Mouse (Mus musculus) kidney, adult 9 months (tissue): ENCODE measurements around the gene Xrcc5.
A peak's percentile ranks its signal among the peaks of the same experiment; 100 is the strongest.

ENCODE experiments used
- DNase-seq: peaks from one replicate; pipeline ENCODE4 v3.0.0; 2022

Gene Xrcc5

DNA sequence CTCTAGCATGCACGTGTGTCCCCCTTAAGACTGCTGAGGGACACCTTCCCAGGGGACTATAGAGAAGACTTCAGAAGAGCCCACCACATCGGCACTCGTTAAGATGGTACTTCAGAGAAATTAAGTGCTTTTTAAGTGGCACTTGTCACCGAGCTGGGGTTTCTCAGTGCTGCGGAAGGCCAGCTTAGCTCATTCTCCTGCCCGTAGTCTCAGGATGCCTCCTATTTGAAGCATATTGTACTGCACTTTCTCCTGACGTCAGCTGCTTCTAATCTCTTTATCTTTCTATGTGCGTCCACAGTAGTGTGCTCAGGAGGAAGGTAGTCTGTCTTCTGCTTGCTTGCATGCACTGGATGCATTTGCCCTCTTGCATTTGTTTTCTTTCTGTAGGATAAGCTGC lies 9.2 kb downstream of the Xrcc5 start:
- DNase-seq: no peak

DNA sequence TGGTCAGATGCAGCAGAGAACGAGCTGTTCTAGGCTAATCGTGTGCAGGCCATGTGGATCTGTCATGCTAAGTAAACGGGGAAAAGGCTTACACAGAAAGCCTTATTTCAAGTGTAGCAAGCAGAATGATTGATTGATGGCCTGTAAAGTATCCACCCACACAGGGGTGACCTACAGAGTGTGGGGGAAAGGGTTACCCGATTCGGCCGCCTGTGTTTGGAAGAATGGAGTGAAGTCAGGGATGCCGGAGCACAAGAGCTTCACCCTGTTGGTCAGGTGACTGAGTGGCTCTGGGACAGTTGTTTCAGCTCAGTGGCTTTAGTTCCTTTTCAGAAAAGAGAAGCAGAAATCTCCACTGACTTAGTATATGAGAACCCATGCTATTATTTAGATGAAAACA lies 9.7 kb downstream of the Xrcc5 start:
- DNase-seq: no peak

DNA sequence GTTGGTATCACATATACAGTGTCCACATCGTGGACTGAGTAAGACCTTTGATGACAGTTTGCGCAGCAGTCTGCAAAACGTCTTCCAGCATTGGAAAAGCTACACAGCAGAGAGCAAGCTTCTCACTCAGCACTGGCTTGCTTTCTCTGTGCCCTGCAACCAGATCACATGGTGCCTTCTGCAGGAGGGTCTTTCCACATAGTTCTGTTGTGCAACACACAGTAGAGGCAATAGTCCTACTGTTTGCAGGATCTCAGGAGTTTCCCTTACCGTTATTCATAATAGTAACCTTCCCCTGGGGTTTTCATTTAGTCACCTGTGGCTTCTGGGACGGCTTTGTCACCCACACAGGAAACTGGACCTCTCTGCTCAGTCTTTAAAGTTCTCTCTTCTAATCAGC lies 13.5 kb downstream of the Xrcc5 start:
- no peak for DNase-seq

DNA sequence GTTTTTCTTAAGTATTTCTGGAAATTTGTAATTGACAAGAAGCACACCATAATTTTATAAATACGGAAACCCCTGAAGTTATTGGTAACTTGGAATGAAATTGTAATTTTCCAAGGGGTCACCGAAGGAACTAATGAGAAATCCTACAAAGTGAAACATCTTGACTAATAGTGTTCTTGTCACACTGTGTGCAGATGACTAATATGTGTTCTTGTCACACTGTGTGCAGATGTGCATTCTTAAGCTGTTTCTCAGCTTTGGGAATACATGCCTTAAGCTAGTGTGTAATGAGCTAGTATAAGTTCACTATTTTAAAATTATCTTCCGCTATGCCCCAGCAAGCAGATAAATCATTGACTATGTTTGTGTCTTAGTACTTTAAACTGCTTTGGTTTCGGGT lies 16.0 kb downstream of the Xrcc5 start:
- DNase-seq: peak; percentile 47

DNA sequence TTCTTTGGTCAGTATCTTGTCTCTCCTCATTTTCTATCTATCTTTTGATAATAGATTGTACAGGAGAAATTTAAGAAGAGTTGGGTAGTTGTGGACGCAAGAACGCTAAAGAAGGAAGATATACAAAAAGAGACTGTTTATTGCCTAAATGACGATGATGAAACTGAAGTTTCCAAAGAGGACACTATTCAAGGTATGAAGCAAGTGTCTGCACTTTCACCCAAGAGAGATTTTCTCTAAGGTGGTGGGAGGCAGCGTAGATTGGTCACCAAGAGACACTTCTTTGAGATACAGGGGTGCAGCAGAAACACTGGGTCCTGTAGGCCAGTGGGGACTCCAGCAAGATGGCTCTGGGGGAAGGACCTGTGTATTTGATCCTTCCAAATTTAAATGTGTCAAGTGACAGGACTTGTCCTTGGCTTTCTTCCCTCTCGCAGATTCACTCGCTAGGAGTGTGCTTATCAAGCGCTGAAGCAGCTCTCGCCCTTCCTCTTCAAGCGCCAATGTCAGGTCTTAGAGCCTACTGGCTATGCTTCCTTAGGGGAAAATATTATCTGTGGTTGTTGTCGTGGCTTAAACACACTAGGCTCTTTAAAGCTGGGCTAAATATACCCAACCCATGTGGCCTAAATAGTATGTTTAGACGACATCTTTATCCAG lies 19.1 kb downstream of the Xrcc5 start:
- DNase-seq: no peak

DNA sequence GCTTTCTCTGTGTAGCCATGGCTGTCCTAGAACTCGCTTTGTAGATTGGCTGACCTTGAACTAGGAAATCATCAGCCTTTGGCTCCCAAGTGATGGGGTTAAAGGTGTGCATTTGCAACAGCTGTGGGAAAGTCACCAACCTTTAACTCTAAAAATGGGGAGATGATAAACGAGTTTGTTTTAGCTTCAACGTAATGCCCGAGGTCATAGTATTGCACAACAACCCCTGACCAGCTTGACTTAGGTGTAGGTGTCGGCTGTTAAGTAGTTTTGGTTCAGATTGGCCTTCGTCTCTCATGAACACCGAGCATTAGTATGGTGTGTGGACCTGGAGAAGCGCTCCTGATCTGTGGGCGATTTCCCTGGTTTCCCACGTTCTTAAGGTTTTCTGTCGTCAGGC lies 27.6 kb downstream of the Xrcc5 start:
- no peak for DNase-seq

DNA sequence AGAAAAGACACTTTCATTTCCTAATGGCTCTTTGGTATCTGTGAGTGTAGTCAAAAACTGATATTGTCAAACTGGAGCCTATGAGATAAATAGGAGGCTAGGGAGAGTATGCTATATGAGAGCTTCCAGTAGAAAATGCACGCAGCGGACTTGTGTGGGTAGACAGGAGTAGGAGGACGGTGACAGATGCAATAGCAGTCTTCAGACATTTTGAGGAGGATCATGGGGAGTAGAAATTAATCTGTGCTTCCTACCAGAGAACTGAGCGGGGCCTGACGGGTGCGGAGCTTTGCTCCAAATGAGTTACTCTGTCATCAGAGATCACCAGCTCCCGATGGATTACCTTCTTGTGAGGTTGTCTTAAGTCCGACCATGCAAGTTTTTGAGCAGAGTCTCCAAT lies 29.6 kb downstream of the Xrcc5 start:
- no peak for DNase-seq

DNA sequence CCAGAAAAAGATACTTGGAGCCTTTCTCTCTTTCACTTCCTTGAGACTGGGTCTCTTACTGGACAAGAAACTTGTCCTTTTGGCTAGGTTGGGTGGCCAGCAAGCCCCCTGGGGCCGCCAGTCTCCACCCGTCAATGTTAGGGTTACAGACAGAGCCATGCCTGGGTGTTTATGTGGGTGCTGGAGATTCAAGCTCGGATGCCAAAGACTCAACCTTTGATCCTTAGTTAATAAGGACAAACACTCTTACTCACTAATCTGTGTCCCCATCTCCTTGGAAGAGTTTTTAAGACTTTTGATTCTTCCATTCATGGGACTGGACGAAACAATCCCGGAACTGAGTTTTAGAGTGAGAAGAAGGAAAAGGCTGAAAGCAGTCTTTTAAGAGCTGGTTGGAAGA lies 31.1 kb downstream of the Xrcc5 start:
- DNase-seq: peak; percentile 70

DNA sequence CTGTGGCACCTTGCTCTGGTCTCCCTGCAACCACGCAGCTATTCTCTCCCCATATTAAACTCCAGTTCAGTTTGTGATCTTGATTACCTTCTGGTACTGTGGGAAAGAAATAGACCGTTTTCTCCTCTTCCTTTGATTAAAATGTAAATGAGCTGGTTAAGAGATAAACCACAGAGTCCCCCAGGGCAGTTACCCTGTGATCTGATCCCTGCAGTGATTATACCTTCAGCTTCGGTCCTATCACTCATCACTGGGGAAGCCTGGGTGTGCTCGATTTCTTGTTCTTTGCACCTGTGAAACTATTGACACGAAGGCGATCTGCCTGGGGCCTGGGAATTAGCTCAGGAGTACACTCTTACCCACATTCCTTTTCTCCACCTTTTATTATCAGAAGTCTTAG lies 40.7 kb downstream of the Xrcc5 start:
- DNase-seq: no peak

DNA sequence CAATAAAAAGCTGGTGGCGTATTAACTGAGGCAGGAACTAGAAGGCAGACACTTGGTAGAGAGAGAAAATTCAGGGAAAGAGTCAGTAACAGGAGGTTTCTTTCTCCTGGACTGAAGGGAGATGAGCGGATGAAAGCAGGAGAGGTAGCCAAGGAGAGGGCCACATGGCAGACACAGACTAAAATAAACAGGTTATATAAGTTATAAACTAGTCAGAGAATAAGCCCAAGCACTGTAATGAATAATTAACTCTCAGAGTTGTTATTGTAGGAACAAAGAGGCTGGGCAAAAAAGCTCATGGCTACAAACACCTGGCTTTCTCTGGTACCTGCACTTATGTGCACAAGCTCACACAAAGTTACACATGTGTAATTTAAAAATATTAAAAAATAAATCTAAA lies 47.6 kb downstream of the Xrcc5 start:
- DNase-seq: peak; percentile 66

DNA sequence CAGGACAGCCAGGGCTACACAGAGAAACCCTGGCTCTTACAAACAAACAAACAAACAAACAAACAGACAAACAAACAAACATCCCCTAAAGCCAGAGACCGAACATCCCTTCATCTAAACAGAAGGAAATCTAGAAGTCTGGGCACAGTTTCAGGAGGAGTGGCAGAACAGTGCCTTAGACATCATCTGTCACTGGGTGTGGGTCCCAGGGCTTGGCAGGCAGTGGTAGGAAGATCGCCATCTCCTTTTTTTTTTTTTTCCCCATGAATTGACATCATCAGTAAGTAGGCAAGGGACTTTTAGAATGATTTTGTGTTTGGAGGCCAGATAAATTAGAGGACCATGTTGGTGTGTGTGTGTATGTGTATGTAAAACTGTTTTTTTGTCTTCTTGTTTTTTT lies 51.0 kb downstream of the Xrcc5 start:
- no peak for DNase-seq

DNA sequence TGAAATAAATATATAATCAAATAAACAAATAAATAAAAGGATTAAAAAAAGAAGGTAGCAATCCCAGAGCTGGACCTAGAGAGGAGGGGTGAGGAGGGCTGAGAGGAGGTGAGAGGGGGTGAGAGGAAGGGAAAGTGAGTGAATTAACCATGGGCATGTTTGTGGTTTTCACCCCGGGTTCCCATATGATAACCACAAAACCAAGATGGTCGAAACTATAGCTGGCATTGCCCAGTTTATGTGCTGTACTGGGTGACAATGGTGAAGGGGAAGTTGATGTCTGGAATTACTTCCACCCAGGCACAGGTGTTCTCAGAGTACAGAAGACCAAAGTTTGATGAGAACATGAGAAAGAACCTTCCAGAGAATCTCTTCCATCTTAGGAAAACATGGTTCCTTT lies 52.2 kb downstream of the Xrcc5 start:
- DNase-seq: no peak

DNA sequence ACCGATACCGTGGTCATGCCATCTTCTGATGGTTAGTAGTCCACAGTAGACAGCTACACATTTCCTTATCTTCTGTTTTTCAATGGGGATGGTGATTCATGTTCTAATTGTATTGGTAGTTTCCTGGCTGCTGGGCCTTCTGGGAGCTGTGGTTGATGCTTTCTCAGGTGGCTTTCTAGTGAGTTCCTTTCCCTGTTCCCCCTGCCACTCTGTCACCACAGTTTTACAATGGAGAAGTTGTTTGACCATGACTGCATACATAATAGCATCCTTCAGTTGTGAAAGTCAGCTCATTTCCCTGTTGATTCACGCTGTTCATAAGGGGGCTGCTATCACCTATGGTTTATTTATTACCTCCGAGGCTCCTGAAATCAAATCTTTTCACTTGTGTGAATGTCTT lies 53.6 kb downstream of the Xrcc5 start:
- no peak for DNase-seq

DNA sequence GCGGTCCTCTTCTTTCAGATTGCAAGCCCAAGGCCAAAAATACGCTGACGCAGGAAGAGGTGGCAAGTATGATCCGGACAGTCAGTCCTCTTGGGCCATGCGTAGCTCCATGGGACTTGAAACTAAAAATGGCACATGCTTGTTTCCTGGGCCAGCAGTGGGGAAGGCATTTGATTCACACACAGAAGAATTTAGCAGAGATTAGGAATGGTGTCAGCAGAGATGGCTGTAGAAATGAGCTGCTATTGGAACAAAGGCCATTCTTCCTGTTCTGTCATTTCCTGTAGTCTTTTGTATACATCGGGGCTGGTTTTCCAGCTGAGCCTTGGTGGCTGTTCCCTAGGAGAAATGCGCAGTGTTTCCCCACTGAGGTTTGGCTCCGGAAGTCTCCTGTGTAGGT lies 57.4 kb downstream of the Xrcc5 start:
- DNase-seq: no peak

DNA sequence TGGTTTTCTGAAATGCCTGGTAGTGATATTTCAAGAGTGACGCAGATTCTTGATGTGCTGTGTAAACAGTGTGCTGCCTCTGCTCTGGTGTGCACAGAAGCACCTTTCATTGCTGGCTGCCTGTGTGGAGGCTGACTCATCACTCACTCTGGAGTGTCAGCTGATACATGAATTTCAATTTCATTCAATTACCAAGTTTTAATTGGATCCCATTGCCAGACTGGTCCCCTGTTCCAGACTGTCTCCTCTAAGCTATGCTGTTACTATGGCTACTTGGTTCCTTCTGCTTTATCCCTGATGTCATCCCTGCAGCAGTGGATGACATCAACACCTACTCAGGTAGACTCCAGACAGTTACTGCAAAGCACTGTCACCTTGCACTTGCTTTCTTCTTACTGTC lies 65.3 kb downstream of the Xrcc5 start:
- no peak for DNase-seq

DNA sequence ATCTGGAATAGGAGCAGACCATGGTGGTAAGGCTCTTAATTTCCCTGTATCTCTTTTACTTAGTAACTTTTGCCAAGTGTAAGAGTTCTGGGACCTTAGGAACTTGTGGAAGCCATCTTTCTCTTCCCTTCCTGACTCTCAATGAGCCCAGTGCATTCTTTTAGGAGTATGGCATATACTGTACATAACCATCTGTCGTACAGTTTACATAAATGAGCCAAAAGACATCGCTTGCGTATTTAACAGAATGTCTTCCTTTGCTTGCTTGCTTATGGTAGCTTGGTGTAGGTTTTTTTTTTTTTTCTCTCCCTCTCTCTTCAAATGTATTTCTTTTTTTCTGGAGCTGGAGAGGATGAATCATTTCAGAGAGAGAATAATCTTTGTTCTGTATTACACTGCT lies 65.7 kb downstream of the Xrcc5 start:
- no peak for DNase-seq

DNA sequence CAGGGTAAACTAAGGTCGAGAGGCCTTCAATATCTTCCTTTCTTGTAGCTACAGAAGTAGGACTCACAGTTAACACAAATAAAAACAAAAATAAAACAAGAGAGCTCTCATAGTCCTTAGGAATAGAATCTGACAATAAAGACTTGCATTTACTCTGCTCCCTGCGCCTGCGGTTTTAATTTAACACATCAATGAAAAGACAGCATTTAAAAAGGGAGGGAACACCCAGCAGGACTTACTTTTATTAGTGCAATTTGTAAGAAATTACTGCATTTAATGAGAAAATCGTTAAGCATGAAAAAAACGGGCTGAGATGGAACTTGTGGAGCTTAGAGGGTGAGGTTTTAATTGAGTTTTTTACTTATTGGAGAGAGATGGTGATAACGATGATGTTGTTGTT lies 66.4 kb downstream of the Xrcc5 start:
- DNase-seq: no peak

DNA sequence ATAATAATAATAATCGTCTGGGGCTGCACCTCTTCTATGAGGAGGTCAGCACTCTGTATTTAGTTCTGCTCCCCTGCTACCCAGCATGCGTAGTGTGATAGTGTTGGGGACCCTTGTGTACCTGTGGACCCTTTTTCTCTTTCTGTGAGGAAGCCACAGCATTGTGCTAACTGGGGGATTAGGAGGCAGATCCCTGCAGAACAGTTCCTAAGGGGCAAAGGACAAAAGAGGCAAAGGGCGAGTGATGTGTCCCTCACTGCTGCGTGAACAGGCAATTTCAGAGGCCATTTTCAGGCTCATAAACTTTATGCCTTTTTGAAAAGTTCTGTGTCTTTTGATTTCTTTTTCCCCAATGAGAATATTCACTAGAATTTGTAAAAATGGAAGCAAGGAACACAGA lies 66.8 kb downstream of the Xrcc5 start:
- no peak for DNase-seq

DNA sequence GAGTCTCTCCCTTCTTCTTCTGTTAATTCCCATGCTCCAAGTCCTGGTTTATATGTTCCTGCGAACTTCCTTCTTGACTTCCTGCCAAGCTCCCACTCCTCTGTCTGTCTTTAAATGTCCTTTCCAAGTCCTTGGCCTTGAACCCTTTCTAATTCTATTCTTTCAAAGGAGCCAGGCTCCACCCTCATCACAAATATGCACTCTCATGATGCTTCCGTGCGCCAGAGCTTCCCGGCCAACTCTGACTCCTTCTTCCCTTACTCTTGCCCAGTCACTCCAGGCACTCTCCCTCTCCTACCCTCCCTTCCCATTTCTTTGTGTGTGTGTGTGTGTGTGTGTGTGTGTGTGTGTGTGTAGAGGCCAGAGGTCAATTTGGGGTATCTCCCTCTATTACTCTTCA lies 70.9 kb downstream of the Xrcc5 start:
- no peak for DNase-seq

DNA sequence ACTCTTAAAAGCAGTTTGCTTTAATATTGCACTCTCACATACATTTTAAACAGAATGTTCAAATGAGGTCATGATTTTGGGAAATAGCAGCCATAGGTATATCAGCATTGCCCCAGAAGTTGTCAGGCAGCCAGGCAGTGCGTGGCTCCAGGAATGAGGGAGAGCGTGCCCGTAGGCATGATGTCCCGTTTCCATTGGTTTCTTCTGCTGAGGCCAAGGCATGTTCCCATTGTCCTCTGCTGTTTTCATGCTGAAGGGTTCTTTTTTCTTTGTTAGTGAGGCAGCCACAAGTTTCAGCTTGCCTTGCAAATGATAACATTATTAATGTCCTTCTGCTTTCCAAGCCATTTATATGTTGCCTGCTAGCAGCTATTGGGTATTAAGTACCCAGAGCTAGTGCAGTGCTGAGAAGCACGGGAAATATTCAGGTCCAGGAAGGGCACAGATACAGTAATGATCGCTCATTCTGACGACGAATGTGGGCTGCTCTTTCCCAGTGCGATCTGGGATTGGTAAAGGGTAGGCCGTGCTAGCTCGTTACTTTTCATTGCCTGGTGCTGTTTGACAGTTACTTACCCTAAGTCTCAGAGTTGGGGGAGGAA lies 72.6 kb downstream of the Xrcc5 start:
- no peak for DNase-seq

DNA sequence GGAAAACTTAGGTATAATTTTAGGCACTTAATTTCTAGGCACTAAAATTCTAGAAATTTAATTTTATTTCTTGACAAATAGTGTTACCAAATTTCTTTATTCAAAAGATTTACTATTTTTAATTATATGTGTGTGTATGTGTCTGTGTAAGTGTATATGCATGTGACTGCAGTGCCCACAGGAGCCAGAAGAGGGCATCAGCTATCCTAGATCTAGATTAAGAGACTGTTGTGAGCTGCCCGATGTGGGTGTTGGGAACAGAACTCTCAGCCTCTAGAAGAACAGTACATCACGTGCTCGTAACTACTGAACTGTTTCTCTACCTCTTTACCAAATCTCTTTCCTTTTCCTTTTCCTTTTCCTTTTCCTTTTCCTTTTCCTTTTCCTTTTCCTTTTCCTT lies 73.3 kb downstream of the Xrcc5 start:
- no peak for DNase-seq

DNA sequence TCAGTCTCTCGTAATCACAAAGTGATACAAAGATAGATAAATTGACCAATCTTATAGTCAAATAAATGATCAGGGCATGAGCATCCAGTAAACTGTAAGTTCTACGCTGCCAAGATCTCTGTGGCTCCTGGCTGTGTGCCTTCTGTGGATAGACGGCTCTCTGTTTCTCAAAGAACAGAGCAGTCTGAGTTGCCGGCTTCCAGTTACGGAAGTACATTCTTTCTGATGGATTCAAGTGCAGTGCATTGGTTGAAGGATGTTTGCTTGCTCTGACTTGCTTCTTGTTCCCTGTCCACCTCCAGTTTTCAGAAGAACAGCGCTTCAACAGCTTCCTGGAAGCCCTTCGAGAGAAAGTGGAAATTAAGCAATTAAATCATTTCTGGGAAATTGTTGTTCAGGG lies 75.8 kb downstream of the Xrcc5 start:
- DNase-seq: no peak

DNA sequence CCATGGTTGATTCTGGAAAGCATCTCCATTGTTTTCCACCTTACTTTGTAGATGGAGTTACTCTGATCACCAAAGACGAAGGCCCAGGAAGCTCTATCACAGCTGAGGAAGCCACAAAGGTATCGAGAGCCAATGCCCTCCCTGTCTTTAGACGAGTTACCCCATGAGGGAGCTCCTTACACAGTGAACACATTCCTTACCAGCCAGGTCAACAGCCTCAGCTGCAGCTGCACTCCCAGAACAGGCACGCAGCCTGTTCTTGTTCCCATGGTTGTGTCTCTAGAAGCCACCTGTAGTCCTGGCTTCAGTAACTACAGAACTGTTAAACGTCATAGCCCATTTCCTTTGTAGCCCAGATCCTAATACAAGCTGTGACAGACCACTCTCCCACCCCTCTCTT lies 76.4 kb downstream of the Xrcc5 start:
- no peak for DNase-seq

DNA sequence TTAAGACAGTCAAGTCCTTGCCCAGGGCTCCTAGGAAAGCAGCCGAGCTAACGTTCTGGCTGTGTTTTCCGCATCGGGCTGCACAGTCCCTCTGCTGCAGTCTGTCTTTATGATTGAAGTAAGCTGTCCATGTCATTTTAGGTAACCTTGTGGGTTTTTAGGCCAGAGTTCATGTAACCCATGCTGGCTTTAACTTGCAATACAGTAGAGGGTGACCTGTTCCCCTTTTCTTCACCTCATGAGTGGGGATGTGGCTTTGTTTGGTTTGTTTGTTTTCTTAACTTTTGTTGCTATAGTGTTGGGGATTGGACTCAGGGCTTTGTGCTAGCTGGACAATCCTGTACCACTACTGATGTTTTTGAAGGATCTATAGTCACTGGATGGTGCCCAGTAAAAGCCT lies 83.2 kb downstream of the Xrcc5 start:
- DNase-seq: no peak

DNA sequence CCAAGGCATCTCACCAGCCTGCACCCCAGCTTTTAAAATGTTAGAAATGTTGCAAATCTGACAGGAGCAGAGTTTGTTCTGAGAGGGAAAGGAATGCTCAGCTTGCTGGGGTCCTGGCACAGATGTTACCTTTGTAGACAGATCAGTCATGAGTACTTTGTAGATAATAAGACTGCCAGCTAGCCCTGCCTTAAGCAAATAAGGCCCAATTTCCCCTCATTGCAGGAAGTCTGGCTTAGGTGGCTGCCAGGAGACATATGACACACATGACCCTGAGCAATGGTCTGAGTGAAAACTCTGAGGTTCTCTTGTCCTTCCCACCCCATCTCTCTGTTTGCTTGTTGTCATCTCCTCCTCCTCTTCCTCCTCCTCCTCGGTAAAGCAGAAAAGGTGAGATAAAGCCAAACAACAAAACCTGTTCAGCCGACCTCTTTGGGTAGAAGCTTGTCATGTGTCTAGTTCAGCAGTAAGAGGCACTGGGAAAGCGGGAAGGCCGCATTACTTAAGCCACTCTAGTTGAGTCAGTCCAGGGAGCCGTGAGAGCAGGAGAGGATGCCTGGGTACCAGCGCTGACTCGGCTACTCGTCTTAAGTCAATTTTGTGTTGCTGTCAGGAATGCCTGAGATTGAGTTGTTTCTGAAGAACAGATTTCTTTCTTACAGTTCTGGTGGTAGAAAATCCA lies 92.6 kb downstream of the Xrcc5 start:
- no peak for DNase-seq
